Mouse (Mus musculus): ENCODE data around the gene Gm17304. TPM values are rescaled to one million over a fixed set of nuclear protein-coding genes. Genes with fewer than 3 reads are reported as not detected.

The Gm17304 gene
- polyA plus RNA-seq, 1 experiment: not detected

GRCm38 (mm10) chr5:106605096-106605495 is 3.8 kb upstream of the Gm17304 start:
- no peak for TF ChIP-seq GATA1 (IDR thresholded peaks at IDR 0.05; ENCODE audit: low read length)

GRCm38 (mm10) chr5:106607081-106607480 is 1.8 kb upstream of the Gm17304 start:
- no peak for TF ChIP-seq GATA1 (IDR thresholded peaks at IDR 0.05; ENCODE audit: low read length)

GRCm38 (mm10) chr5:106612151-106612550 is 3.3 kb downstream of the Gm17304 start:
- TF ChIP-seq GATA1 (IDR thresholded peaks at IDR 0.05; ENCODE audit: low read length): no peak

GRCm38 (mm10) chr5:106614570-106614969 is 5.7 kb downstream of the Gm17304 start:
- TF ChIP-seq GATA1 (IDR thresholded peaks at IDR 0.05; ENCODE audit: low read length): no peak

- TF ChIP-seq GATA1 (IDR thresholded peaks at IDR 0.05; ENCODE audit: low read length): no peak
Observed at GRCm38 (mm10) chr5:106615006-106615405, 6.1 kb downstream of the Gm17304 start.

GRCm38 (mm10) chr5:106620446-106620845 is 11.5 kb downstream of the Gm17304 start:
- TF ChIP-seq GATA1 (IDR thresholded peaks at IDR 0.05; ENCODE audit: low read length): no peak

- TF ChIP-seq GATA1 (IDR thresholded peaks at IDR 0.05; ENCODE audit: low read length): no peak
Observed at GRCm38 (mm10) chr5:106622193-106622592, 13.3 kb downstream of the Gm17304 start.

GRCm38 (mm10) chr5:106623337-106623736 is 14.4 kb downstream of the Gm17304 start:
- TF ChIP-seq GATA1 (IDR thresholded peaks at IDR 0.05; ENCODE audit: low read length): no peak

- no peak for TF ChIP-seq GATA1 (IDR thresholded peaks at IDR 0.05; ENCODE audit: low read length)
Observed at GRCm38 (mm10) chr5:106628369-106629149, 19.7 kb downstream of the Gm17304 start.

GRCm38 (mm10) chr5:106636423-106636946 is 27.6 kb downstream of the Gm17304 start:
- TF ChIP-seq GATA1 (IDR thresholded peaks at IDR 0.05; ENCODE audit: low read length): no peak

GRCm38 (mm10) chr5:106639627-106640026 is 30.7 kb downstream of the Gm17304 start:
- no peak for TF ChIP-seq GATA1 (IDR thresholded peaks at IDR 0.05; ENCODE audit: low read length)

- TF ChIP-seq GATA1 (IDR thresholded peaks at IDR 0.05; ENCODE audit: low read length): no peak
Observed at GRCm38 (mm10) chr5:106640235-106640809, 31.4 kb downstream of the Gm17304 start.

- no peak for TF ChIP-seq GATA1 (IDR thresholded peaks at IDR 0.05; ENCODE audit: low read length)
Observed at GRCm38 (mm10) chr5:106641876-106642275, 33.0 kb downstream of the Gm17304 start.

GRCm38 (mm10) chr5:106643434-106643833 is 34.5 kb downstream of the Gm17304 start:
- TF ChIP-seq GATA1 (IDR thresholded peaks at IDR 0.05; ENCODE audit: low read length): no peak

GRCm38 (mm10) chr5:106649441-106649840 is 40.5 kb downstream of the Gm17304 start:
- no peak for TF ChIP-seq GATA1 (IDR thresholded peaks at IDR 0.05; ENCODE audit: low read length)

- TF ChIP-seq GATA1 (IDR thresholded peaks at IDR 0.05; ENCODE audit: low read length): no peak
Observed at GRCm38 (mm10) chr5:106649995-106650394, 41.1 kb downstream of the Gm17304 start.
